19 mouse cellular contexts compared by ENCODE assay signal in the genomic region with DNA sequence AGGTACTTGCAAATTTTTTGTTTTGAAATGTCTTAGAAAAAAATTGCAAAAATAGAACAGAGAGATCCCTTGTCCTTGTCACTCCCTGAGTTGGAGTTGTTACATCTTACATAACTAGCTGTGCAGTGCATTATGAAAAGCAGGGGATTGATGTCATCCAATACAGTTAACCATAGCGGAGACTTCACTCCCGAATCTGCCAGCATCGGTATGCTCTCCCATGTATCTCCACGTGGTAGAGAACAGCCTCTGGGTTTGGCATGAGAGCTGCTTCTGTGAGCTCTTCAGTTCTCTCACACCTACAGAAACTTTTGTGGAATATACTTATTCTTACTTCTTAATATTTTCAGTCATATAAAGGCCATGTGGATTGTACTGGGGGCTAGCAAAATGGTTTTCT.
DNase-seq lines count a peak whose midpoint lies in the region; ATAC-seq and TF ChIP-seq lines count a peak whose summit lies in the region.
"Had no signal": no experiment of that assay in that cellular context is flagged by ENCODE, and none has a peak within 500 bp of the region (broad histone marks: within the 10 kb centered on the region; RNA-seq: fewer than 3 reads in every experiment).

No protein-coding gene starts in this region.

- no peak for ATAC-seq in forebrain, embryonic 16.5 days
- ATAC-seq: forebrain, embryonic 15.5 days had no signal

- no peaks in the 10 kb centered on the region for H3K27me3 ChIP-seq in forebrain, embryonic 16.5 days (replicated peaks; ENCODE audit: control insufficient read depth, insufficient read depth, low read length)
- H3K27me3 ChIP-seq: embryonic facial prominence, embryonic 15.5 days; forebrain, embryonic 15.5 days; heart, embryonic 13.5 days; hindbrain, embryonic 15.5 days had no signal

- H3K27ac ChIP-seq in left cerebral cortex, adult 2 months, result peak overlapping the region; percentile 83
- 0 out of 2 replicates have a peak overlapping the region, but pooled peaks have one; percentile 40 for H3K27ac ChIP-seq in cortical plate, adult 2 months (ENCODE audit: insufficient read depth, low read length)
- H3K27ac ChIP-seq in forebrain, embryonic 16.5 days (ENCODE audit: low read length), result no peak overlapping the region
- H3K27ac ChIP-seq: forebrain, embryonic 15.5 days; gastrocnemius, adult 2 months; heart, embryonic 13.5 days; hindbrain, embryonic 15.5 days had no signal

- H3K4me2 ChIP-seq in forebrain, embryonic 16.5 days (ENCODE audit: low read length), result no peak overlapping the region
- H3K4me2 ChIP-seq: embryonic facial prominence, embryonic 15.5 days; forebrain, embryonic 15.5 days; heart, embryonic 13.5 days; hindbrain, embryonic 15.5 days had no signal

- no peak for DNase-seq in left cerebral cortex, adult 2 months (ENCODE audit: extremely low spot score in 1 of 2, low spot score in 2 of 2)
- no peak for DNase-seq in left cerebral cortex, postnatal 36 days (ENCODE audit: low spot score in 2 of 2)
- DNase-seq in brain, adult 2 months (ENCODE audit: low read depth, low spot score), result peak; percentile 82
- peak; percentile 80 for DNase-seq in telencephalon, adult 2 months (ENCODE audit: low read depth, low spot score)
- DNase-seq: adrenal gland, adult 2 months; adrenal gland, postnatal 25 days; cerebellum, adult 2 months; cerebellum, postnatal 10 days; embryo, embryonic 11 days; gastrocnemius, adult 2 months; gastrocnemius, postnatal 36 days; heart, adult 11 months; heart, postnatal 36 days had no signal

- WGBS in forebrain, embryonic 16.5 days, result 79% methylated on average over 4 of the region's 4 CpGs

- TF ChIP-seq POLR2A in cortical plate, adult 2 months (IDR thresholded peaks at IDR 0.05; ENCODE audit: extremely low read depth, insufficient read depth, low read length), result 0 out of 2 replicates have a peak, but pooled peaks have one; percentile 27

- H3K4me1 ChIP-seq in cortical plate, adult 2 months (ENCODE audit: control insufficient read depth, insufficient read depth, low read length), result peaks cover 14% of the 10 kb centered on the region; the same call in 1 of the 2 replicates
- H3K4me1 ChIP-seq in forebrain, embryonic 16.5 days (replicated peaks; ENCODE audit: control insufficient read depth, insufficient read depth, low read length), result peaks cover under 1% of the 10 kb centered on the region

- H3K4me3 ChIP-seq in left cerebral cortex, adult 2 months, result no peak overlapping the region
- no peak overlapping the region for H3K4me3 ChIP-seq in cortical plate, adult 2 months (ENCODE audit: insufficient read depth, low read length)
- no peak overlapping the region for H3K4me3 ChIP-seq in forebrain, embryonic 16.5 days (replicated peaks; ENCODE audit: low read length)
- H3K4me3 ChIP-seq: embryonic facial prominence, embryonic 15.5 days; forebrain, embryonic 15.5 days; gastrocnemius, adult 2 months; heart, embryonic 13.5 days; hindbrain, embryonic 15.5 days had no signal

- H3K9ac ChIP-seq in forebrain, embryonic 16.5 days (replicated peaks; ENCODE audit: low read depth, low read length), result no peak overlapping the region
- H3K9ac ChIP-seq: embryonic facial prominence, embryonic 15.5 days; forebrain, embryonic 15.5 days; heart, embryonic 13.5 days; hindbrain, embryonic 15.5 days had no signal

- intact Hi-C loops in left cerebral cortex, adult 2 months (cut with DNase I), result no loop called here
- intact Hi-C loops in left cerebral cortex, postnatal 36 days (cut with DNase I), result loop anchor here (5.0 kb wide), 1 partner anchor 35 kb away; no protein-coding TSS in a partner anchor

- no peaks in the 10 kb centered on the region for H3K36me3 ChIP-seq in forebrain, embryonic 16.5 days (ENCODE audit: control insufficient read depth, insufficient read depth)
- H3K36me3 ChIP-seq: embryonic facial prominence, embryonic 15.5 days; forebrain, embryonic 15.5 days; heart, embryonic 13.5 days; hindbrain, embryonic 15.5 days had no signal

- no peak for TF ChIP-seq CTCF in left cerebral cortex, adult 2 months (IDR thresholded peaks at IDR 0.05)
- no peak for TF ChIP-seq CTCF in cortical plate, adult 2 months (IDR thresholded peaks at IDR 0.05; ENCODE audit: extremely low read depth, insufficient read depth, low read length)

- no peaks in the 10 kb centered on the region for H3K9me3 ChIP-seq in forebrain, embryonic 16.5 days (ENCODE audit: control insufficient read depth, low read length)
- H3K9me3 ChIP-seq: embryonic facial prominence, embryonic 15.5 days; forebrain, embryonic 15.5 days; heart, embryonic 13.5 days; hindbrain, embryonic 15.5 days had no signal

Comparison
In these comparisons a context has a peak if more than half of its experiments do, and no peak if none do; other contexts are left out.
1. DNase-seq: peak in brain, adult 2 months (single experiment) and telencephalon, adult 2 months (single experiment); none in left cerebral cortex, adult 2 months (0 of 2) and left cerebral cortex, postnatal 36 days (0 of 2).